Mouse (Mus musculus) kidney, adult 18-20 months (tissue): ENCODE data around the gene Maneal.

ENCODE experiments used
- DNase-seq: peaks from one replicate; pipeline ENCODE4 v3.0.0; 2021

The Maneal gene

DNA sequence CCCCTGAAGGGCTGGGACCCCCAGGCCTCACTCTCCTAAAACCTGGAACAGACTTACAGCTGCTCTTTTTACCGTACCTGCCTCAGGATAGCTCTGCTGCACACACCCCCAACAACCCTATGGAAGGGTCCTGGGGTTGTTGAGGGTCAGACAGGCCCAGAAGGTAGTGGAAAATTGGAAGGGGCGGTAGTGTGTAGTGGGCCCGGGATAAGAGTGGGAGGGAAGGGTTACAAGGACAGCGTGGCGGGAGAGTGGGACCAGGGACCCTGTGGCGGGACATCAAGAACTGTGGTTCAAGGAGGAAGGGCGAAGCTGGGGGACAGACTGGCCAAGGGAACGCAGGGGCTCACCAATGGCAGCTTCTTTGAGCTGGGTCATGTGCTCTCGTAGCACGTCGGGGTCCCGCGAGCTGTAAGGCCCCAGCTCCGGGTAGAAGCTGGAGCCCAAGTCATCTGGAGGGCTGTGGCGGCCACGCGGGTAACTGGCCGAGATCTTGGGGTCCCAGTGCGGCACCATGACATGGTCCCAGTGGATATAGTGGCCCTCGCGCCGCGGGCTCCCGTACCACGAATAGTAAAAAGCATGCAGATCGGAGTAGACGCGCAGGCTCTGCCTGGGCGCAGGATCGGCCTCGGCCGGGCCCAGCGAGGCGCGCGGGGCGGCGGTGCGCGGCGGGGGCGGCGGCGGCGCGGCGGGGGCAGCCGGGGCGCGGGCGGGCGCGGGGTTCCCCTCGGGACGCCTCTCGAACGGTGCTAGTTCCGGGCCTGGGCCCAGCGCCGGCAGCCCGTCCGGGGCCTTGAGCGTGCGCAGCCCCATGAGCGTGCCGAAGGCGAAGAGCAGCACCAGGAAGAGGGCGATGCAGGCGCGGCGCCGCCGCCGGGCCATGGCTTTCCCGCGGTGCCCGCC is at the start of gene Maneal:
TSS of gene Maneal (minus strand) at position 889 of the 906 bp plus-strand sequence.
- no peak for DNase-seq

DNA sequence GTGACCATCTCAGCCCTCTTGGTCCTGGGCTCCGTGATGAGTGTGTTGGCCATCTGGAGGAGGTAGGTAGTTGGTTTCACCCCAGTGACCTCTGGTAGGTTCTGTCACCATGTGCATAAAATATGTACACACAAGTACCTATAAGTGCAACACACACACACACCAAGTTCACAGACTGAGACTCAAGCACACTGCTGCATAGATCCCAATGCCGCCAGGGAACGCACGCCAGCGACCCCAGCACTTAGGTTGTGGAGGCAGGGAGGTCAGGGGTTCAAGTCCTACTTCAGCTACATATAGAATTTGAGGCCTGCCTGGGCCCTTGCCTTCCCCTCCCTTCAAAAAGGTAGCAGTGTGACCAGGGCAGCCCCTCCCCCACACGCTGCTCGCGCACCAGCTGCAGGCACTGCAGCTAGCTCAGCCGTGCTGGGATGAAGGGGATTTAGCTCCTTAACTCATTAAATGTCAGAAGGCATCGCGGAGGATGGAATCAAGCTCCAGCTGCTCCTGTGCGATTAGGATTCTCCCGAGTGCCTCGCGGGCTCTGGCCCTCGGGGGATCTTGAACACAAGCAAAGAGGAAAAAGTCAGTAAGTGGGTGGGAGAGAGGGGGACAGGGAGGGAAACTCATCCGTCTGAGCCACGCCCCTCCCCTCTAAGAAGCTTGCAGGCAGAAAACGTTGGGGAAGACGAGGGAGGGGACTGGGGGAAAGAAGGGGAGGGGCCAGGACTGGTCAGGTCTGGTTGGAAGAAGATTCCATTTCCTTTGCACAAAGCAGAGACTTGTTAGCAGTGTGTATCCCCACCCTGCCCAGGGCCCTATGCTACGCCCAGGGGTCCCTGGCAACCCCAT is 44.2 kb upstream of the Maneal start:
- no peak for DNase-seq

DNA sequence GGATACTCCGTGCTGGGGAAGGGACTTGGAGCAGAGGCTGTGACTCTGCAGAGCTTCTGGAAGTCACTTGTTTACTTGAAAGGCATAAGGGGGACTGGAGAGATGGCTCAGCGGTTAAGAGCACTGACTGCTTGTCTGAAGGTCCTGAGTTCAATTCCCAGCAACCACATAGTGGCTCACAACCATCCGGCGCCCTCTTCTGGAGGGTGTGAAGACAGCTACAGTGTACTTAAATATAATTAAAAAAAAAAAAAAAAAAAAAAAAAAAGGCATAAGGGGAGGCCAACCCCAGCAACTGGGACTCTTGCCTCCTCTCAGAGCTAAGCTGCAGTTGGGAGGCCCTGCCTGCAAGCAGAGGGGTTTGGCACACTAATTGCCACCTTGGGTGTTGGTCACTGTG is 43.4 kb upstream of the Maneal start:
- no peak for DNase-seq

DNA sequence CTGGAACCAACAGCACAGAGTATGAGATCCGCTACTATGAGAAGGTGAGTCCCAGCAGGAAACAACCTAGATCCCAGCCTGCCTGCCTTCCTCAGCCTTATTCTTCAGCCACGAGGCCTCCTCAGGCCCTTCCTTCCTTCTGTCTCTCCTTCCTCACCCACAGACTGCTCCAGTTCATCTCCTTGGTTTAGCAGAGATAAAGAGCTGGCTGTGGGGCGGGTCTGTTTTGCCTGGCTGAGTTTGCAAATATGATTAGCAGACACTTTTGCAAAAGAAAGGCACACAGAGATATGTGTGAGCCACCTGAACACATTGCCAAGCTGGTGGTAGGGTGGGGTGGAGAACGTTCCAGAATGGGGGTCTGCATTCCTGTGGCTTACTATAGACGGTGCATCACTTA is 37.9 kb upstream of the Maneal start:
- DNase-seq: no peak

DNA sequence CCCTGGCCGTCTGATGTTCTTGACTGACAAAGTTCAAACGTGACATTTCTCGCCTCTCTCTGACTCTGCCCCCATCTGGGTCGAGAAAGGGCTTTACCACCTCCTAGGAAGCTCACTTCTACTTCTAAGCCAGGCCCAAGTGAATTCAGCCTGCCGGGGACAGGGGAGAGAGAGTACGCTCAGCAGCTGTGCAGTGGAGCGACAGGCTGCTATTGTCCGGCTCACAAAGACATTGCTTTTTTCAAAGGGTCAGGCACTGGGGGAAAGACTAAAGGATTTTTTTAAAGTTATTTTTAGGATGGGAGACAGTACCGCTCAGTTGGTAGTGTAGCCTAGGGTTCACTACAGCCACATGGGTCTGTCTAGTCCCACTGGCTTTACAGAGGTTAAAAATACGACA is 36.5 kb upstream of the Maneal start:
- DNase-seq: no peak

DNA sequence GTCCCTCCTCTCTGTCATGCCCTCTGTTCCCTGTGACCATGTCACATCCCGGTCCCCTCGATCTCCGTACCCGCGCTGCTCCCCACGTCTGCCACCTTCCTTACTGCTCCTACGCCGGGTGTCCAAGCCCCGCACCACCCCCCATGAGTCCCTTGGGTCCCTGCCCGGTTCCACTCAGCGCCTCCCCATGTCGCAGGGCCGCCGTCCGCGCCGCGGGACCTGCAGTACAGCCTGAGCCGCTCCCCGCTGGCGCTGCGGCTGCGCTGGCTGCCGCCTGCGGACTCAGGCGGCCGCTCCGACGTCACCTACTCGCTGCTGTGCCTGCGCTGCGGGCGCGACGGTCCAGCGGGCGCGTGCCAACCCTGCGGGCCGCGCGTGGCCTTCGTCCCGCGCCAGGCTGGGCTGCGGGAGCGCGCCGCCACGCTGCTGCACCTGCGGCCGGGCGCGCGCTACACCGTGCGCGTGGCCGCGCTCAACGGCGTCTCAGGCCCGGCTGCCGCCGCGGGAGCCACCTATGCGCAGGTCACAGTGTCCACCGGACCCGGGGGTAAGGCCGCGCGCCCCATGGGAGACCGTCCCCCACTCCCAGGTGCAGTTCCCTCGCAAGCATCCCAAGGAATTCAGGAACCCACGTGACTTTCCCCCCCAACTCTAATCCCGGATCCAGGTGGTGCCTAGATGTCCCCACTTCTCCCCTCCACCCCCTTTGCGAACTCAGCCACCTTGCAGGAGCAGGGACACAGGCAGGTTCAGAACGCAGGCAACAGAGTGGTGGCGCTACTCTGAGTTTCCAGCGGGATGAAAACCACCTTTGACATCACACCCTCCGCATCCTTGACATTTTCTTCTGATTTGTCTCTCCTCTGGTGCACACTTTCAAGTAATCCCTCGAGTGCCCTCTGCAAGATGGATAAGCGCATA is 32.8 kb upstream of the Maneal start:
- DNase-seq: no peak

DNA sequence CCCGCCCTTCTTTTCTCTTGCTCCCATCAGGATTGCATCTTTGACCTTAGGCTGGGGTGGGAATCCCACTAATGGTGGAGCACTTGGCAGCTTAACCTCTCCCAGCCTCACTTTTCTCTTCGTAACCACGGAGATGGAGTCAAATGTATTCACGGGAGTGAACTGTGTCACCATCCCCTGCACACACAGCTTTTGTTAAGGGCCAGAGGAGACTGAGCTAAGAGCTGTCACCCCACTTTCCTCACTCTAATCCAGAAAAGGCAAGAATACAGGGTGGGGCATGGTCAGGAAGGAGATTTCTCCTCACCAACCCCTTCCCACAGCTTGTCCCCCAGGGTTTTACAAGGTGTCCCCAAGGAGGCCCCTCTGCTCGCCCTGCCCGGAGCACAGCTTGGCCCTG is 31.8 kb upstream of the Maneal start:
- DNase-seq: no peak

DNA sequence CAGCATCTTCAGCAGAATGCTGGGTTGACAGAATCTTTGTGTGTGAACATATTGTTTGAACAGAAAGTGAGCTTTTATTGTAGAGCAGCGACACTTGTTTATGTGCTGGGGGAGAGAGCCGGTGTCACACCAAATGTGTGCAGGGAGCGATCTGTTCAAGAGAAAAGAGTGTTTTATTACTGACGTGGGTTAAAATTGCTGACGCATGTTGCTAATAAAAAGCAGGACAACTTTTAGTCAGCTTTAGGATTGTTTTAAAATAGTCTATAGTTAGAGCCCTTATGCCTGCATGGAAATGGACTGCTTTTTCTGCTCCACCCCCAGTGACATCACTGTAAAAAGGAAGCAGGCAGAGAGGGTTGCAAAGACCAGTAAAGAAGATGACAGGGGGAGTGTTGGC is 28.9 kb upstream of the Maneal start:
- no peak for DNase-seq

DNA sequence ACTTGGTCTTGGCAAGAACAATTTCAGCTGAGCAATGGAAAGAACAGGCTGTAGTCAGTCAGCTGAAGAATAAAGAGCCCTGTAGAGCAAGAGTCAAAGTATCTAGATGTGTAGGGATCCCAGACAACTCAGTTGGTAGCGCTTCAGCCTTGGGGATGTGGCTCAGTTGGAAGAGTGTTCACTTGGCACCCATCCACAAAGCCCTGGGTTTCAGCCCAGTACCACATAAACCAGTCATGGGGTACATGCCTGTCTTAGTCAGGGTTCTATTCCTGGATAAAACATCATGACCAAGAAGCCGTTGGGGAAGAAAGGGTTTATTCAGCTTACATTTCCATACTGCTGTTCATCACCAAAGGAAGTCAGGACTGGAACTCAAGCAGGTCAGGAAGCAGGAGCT is 28.0 kb upstream of the Maneal start:
- DNase-seq: no peak

DNA sequence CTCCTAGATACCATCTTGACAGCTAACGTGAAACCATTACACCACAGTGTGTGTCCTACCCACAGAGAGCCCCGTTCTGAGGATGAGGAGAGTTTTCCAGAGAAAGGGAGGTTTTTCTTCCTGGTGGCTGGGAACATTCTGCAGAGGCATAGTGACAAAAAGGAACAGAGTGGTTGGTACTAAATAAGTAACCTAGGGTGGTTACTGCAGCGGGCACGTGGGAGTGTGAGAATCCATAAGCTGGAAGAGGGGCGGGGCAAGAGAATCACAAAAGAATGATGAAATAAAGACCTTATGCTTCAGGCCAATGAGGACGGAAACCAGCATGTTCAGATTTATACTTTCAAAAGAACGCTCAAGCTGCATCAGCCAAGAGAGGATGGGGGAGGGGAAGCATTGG is 26.7 kb upstream of the Maneal start:
- DNase-seq: no peak

DNA sequence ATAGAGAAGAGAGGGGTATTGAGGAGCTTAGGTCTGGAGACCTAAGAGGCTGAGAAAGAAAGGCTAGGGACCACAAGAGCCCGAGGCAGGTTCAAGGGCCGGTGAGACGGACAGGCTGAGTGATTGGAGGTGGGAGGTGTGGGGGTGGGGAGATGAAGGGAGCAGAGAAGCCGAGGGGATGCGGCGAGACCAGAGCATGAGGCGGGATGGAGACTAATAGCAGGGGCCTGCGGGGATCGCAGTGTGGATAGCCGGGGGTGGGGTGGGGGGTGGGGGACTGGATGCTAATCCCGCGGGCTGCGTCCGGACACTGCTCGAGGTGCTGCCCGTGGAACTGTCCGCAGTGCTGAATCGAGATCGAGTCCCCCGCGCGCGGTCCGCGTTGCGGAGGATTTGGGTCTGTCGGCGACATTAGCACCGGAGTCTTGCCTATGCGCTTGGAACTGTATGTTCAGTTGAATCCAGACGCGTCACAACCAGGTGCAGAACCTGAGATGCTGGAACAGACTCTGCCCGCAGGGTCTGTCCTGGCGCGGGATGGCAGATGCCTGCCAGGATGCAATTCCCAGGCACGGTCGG is 20.3 kb upstream of the Maneal start:
- peak; percentile 12 for DNase-seq

DNA sequence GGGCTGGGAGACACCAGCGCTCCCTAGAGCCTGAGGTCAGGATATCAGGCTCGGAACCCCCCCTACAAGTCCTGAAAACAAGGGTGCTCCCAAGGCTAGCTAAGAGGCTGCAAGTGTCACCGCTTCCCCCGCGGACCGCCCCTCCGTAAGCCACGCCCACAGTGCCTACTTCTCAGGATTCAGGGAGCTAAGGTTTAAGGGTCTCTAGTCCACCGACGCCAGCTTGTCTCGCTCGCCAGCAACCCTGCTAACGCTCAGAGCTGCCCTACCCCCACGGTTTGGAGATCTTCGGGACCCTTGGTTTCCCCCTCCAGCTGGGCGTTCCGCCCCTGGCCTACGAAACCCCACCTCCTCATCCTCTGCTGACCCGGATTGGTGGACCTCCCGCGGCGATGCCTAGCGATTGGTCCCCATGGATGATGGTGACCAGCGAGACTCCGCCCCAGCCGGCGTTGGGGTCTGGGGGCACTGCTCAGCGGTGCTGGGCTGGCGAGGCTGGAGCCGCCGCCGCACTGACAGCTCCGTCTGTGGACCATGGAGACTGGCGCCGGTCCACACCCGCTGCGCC is 19.5 kb upstream of the Maneal start:
- no peak for DNase-seq

DNA sequence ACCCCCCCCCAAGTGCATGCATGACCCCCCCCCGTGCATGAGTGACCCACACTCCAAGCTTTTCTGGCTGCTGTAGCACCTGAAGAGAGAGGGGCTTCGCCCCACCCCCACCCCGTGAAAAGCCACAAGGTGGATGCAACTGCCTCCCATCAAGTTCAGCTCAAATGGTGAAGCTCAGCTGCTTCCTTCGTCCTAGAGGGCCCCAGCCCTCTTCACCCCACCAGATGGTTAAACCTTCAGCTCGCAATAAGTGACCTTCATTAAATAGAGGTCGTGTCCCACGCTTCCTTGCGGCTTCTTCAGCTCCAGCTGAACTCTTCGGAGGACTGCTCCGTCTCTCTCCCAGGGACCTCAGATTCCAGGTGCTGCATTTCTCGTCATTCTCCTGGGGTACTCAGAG is 18.6 kb upstream of the Maneal start, which contains the start of gene Epha10:
TSS of gene Epha10 (plus strand) at position 301 of the 400 bp plus-strand sequence.
- no peak for DNase-seq

DNA sequence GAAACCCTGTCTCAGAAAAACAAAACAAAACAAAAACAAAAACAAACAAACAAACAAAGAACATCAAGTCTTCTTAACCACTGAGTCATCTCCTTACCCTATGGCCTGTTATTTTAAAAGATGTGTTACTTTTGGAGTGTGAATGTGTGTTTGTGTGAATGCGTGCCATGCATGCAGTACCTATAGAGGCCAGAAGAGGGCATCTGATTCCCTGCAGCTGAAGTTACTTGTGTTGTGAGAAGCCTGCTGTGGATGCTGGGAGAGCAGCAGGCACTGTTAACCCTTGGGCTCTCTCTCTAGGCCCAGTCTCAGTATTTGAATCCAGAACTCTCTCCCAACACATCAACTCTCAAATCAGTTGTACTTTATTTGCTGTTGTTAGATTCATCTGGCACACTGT is 10.7 kb upstream of the Maneal start:
- DNase-seq: no peak

DNA sequence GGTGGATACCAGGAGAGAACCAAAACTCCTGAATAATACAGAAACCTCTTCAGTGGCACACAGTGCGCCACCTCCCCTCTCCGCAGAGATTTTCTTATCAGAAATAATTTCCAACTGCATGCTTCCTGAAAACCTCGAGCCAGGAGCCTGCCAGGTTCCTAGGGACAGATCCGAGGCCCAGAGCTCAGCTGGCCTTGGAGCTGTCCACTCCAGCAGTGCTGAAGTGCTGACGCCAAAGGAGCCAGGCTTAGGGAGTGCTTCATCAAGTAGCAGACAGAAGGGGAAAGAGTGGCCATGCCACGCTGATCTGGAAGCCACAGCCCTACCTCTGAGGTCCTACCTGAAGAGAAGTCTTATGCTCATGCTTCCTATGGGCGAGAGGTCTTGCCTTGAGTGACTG is 1.5 kb downstream of the Maneal start:
- peak; percentile 62 for DNase-seq

DNA sequence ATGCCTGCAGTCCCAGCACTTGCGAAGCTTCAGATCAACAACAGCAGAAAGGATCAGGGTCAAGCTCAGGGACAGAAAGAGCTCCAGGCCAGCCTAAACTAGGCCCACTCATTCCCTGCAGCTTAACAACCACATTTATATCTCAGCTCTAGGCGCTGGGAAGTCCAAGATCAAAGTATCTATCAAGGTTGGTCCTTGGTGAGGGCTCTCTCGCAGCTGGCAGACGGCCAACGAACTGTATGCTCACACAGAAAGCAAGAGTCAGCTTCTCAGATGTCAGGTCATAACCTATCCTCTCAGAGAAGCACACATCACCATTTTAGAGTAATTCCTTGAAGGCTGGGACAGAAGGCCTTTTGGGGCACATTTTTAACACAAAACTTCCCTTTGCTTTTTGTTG is 3.6 kb downstream of the Maneal start:
- DNase-seq: no peak

DNA sequence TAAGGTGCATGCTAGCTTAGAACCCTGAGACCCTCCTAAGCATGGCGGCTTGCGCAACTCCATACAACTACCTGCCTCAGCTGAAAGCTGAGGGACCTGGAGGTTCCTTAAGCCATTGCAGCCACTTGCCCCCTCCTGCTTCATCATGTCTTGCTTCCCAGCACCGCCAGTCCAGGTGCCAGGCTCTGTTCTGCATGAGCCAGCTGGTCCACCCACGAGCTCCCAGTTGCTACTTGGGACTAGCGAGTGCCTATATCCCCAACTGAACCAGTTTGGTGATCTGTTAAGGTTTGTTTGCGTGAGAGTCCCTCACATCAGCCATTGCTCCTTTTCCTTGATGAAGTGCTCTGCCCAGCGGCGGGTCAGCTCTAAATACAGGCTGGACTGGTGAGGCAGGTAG is 5.7 kb downstream of the Maneal start:
- no peak for DNase-seq

DNA sequence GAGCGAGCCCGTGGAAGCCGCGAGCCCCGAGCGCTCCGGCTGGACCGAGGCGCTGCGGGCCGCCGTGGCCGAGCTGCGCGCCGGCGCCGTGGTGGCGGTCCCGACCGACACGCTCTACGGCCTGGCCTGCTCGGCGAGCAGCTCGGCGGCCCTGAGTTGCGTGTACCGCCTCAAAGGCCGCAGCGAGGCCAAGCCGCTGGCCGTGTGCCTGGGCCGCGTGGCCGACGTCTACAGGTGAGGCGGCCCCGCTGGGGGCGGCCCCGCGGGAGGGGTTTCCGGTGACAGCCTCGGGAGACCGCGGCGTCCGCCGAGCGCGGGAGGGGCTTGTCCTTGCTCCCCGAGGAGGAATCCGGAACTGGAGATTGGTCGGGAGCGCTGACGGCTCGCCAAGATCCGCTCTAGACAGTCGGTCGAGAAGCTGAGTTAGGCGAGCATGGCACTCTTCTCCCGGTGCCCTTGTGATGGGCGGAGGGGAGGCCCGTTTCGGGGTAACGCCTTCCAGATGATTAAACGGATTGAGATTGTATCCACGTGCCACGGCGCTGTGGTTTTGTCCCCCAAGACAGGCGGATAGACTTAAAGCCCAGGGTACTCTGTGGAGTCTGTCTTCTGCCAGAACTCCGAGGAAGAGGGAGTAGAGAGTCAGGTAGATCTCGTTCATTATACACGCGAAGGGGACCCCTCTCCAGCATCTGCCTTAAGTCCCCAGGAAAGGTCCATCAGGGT is 10.9 kb downstream of the Maneal start, which contains the start of gene 1110065P20Rik:
TSS of gene 1110065P20Rik (minus strand) at position 264 of the 726 bp plus-strand sequence.
- DNase-seq: peak; percentile 84

DNA sequence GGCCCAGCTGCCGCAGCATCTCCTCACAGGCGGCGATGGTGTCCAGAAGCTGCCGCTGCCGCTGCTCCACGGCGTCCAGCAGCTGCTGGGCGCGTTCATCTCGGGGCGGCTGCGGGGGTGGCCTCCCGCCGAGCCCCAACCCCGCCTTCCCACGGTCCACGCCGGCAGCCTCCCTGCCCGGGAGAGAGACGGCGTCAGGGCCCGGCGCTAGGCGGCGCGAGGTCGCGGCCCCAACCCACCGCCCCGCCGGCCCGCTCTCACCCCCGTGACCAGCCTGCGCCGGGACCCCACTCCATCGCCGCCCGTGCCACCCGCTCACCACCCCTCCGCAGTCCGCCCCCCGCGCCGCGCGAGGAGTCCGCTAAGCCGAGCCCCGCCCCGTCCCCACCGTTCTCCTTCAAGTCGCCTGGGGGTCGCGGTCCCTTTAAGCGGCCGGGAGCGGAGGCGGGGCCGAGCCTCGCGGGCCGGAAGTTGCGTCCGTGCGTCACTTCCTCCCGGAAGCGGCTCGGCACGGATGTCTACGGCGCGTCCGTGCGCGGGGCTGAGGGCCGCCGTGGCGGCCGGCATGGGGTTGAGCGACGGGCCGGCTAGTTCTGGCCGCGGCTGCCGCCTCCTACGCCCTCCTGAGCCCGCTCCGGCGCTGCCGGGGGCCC is 11.6 kb downstream of the Maneal start, which contains the start of gene Yrdc:
TSS of gene Yrdc (plus strand) at position 419 of the 653 bp plus-strand sequence.
- peak; percentile 96 for DNase-seq

DNA sequence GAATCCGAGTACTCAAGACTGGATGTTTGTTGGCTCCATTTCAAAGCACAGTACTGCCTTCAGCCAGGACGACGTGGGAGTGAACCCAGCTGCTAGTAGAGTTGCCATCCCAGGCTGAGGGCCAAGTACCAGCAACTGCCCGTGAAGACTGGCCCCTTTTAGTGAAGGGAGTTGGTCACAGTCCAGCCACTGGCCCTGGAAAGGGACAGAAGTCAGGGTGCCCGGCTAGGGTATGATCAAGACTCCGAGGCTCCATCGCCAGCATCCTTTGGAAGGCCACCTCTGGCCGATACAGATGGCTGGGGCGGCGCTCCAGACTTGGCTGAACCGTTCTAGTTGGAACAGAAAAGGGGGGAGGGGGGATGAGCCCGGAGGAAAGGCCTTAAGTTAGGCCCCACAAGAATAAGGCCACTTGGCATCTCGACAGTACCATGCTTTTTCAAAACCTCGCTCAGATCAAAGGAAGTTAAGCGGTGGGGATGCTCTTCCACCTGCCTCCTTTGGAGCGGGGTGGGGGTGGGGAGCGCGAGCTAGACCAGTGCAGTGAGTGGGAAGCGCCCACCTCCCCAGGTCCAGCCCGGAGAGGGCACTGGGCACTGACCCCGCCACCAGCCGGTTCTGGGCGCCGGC is 12.2 kb downstream of the Maneal start:
- DNase-seq: peak; percentile 60
